In the genomic region with DNA sequence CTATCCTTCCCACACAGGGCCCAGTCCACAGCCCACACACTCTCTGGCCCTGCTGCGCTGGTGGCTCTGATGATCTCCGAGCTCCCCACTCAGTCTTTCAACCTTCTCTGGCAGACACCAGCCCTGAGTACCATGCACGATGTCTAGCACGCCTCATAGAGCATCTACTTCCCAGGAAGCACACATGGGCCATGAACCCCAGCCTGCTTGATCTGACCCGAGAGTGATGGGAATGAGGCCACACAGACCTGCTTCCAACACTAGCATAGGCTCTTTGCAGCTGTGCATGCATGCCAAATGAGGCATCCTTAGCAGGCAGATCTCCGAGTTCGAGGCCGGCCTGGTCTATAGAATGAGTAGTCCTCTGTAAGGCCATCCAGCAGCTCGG, we compare ENCODE assay signal across 10 mouse cellular contexts. TPM values are rescaled to one million over a fixed set of nuclear protein-coding genes. Genes with fewer than 3 reads are reported as not detected.
A peak's percentile ranks its signal among the peaks of the same experiment; 100 is the strongest.
DNase-seq lines count a peak whose midpoint lies in the region; ATAC-seq lines count a peak whose summit lies in the region.
"Had no signal": no experiment of that assay in that cellular context is flagged by ENCODE, and none has a peak within 500 bp of the region (broad histone marks: within the 10 kb centered on the region; RNA-seq: fewer than 3 reads in every experiment).

No protein-coding gene starts in this region.

- 82% methylated on average over 9 of the region's 9 CpGs for WGBS in hindbrain, embryonic 13.5 days
- WGBS in hindbrain, embryonic 11.5 days, result 76% methylated on average over 9 of the region's 9 CpGs
- 87% methylated on average over 9 of the region's 9 CpGs for WGBS in lung, embryonic 16.5 days
- WGBS in embryonic facial prominence, embryonic 10.5 days, result 87% methylated on average over 9 of the region's 9 CpGs
- WGBS in limb, embryonic 10.5 days, result 91% methylated on average over 9 of the region's 9 CpGs

- no peak overlapping the region for H3K4me2 ChIP-seq in hindbrain, embryonic 13.5 days
- no peak overlapping the region for H3K4me2 ChIP-seq in hindbrain, embryonic 11.5 days (replicated peaks; ENCODE audit: low read depth, low read length)
- no peak overlapping the region for H3K4me2 ChIP-seq in lung, embryonic 16.5 days (ENCODE audit: low read depth, low read length)
- H3K4me2 ChIP-seq: limb, embryonic 13.5 days had no signal

- no peaks in the 10 kb centered on the region for H3K27me3 ChIP-seq in hindbrain, embryonic 13.5 days
- H3K27me3 ChIP-seq in hindbrain, embryonic 11.5 days (ENCODE audit: control insufficient read depth, insufficient read depth, low read length), result no peaks in the 10 kb centered on the region
- H3K27me3 ChIP-seq in lung, embryonic 16.5 days (ENCODE audit: control insufficient read depth, insufficient read depth, low read depth, low read length), result no peaks in the 10 kb centered on the region
- no peaks in the 10 kb centered on the region for H3K27me3 ChIP-seq in embryonic facial prominence, embryonic 10.5 days (replicated peaks; ENCODE audit: low read depth, poor library complexity, severe bottlenecking)
- H3K27me3 ChIP-seq in limb, embryonic 10.5 days (ENCODE audit: low read depth, poor library complexity, severe bottlenecking), result no peaks in the 10 kb centered on the region
- H3K27me3 ChIP-seq: CH12.LX; limb, embryonic 13.5 days had no signal

- DNase-seq in hindbrain, embryonic 11.5 days (ENCODE audit: low spot score), result no peak
- DNase-seq in lung, postnatal 14 days, result no peak
- no peak for DNase-seq in embryonic facial prominence, embryonic 10.5 days (ENCODE audit: low spot score)
- DNase-seq in limb, embryonic 10.5 days (ENCODE audit: low spot score), result no peak
- no peak for DNase-seq in ovary, postnatal 10 days (ENCODE audit: low spot score)
- DNase-seq in urinary bladder, postnatal 4 days (ENCODE audit: low spot score in 2 of 2), result no peak

- H3K9ac ChIP-seq in hindbrain, embryonic 13.5 days, result no peak overlapping the region
- H3K9ac ChIP-seq in hindbrain, embryonic 11.5 days (ENCODE audit: low read depth, low read length), result no peak overlapping the region
- no peak overlapping the region for H3K9ac ChIP-seq in lung, embryonic 16.5 days (ENCODE audit: low read length)
- H3K9ac ChIP-seq: limb, embryonic 13.5 days had no signal

- H3K27ac ChIP-seq in hindbrain, embryonic 13.5 days, result peak overlapping the region; percentile 12; the same call in 1 of the 2 replicates
- H3K27ac ChIP-seq in hindbrain, embryonic 11.5 days (ENCODE audit: low read depth, low read length), result no peak overlapping the region
- H3K27ac ChIP-seq in lung, embryonic 16.5 days (ENCODE audit: low read length), result peak overlapping the region; percentile 80
- H3K27ac ChIP-seq in embryonic facial prominence, embryonic 10.5 days (replicated peaks), result peak overlapping the region; percentile 44; the same call in 1 of the 2 replicates
- H3K27ac ChIP-seq in limb, embryonic 10.5 days, result peak overlapping the region; percentile 16; the same call in 1 of the 2 replicates
- H3K27ac ChIP-seq: limb, embryonic 13.5 days had no signal

- no peak overlapping the region for H3K4me3 ChIP-seq in hindbrain, embryonic 13.5 days
- H3K4me3 ChIP-seq in hindbrain, embryonic 11.5 days (ENCODE audit: low read depth, low read length), result no peak overlapping the region
- no peak overlapping the region for H3K4me3 ChIP-seq in lung, embryonic 16.5 days (ENCODE audit: low read length)
- H3K4me3 ChIP-seq in embryonic facial prominence, embryonic 10.5 days, result no peak overlapping the region
- H3K4me3 ChIP-seq in limb, embryonic 10.5 days, result no peak overlapping the region
- H3K4me3 ChIP-seq: limb, embryonic 13.5 days had no signal

- H3K4me1 ChIP-seq in hindbrain, embryonic 13.5 days (replicated peaks), result peaks cover 9% of the 10 kb centered on the region; the same call in 1 of the 2 replicates
- H3K4me1 ChIP-seq in hindbrain, embryonic 11.5 days (replicated peaks; ENCODE audit: control insufficient read depth, insufficient read depth, low read length), result no peaks in the 10 kb centered on the region
- peaks cover 13% of the 10 kb centered on the region for H3K4me1 ChIP-seq in lung, embryonic 16.5 days (replicated peaks; ENCODE audit: control insufficient read depth, insufficient read depth, low read length)
- H3K4me1 ChIP-seq in embryonic facial prominence, embryonic 10.5 days, result peaks cover 17% of the 10 kb centered on the region
- H3K4me1 ChIP-seq in limb, embryonic 10.5 days, result peaks cover 9% of the 10 kb centered on the region

- no peaks in the 10 kb centered on the region for H3K9me3 ChIP-seq in hindbrain, embryonic 13.5 days
- no peaks in the 10 kb centered on the region for H3K9me3 ChIP-seq in hindbrain, embryonic 11.5 days (ENCODE audit: control insufficient read depth, low read length)
- no peaks in the 10 kb centered on the region for H3K9me3 ChIP-seq in lung, embryonic 16.5 days (ENCODE audit: control insufficient read depth, low read length)
- no peaks in the 10 kb centered on the region for H3K9me3 ChIP-seq in embryonic facial prominence, embryonic 10.5 days
- H3K9me3 ChIP-seq in limb, embryonic 10.5 days (replicated peaks), result no peaks in the 10 kb centered on the region
- H3K9me3 ChIP-seq: limb, embryonic 13.5 days had no signal

- ATAC-seq in hindbrain, embryonic 13.5 days (ENCODE audit: low FRiP score), result no peak
- ATAC-seq in hindbrain, embryonic 11.5 days (ENCODE audit: low FRiP score), result no peak
- no peak for ATAC-seq in lung, embryonic 16.5 days (ENCODE audit: low read depth)

- peaks cover 74% of the 10 kb centered on the region for H3K36me3 ChIP-seq in hindbrain, embryonic 13.5 days
- H3K36me3 ChIP-seq in hindbrain, embryonic 11.5 days (ENCODE audit: control insufficient read depth, insufficient read depth, low read length), result peaks cover 6% of the 10 kb centered on the region; the same call in 1 of the 2 replicates
- peaks cover 9% of the 10 kb centered on the region for H3K36me3 ChIP-seq in lung, embryonic 16.5 days (ENCODE audit: control insufficient read depth, insufficient read depth, low read length)
- H3K36me3 ChIP-seq in embryonic facial prominence, embryonic 10.5 days (replicated peaks), result peaks cover 53% of the 10 kb centered on the region
- H3K36me3 ChIP-seq in limb, embryonic 10.5 days, result peaks cover 41% of the 10 kb centered on the region

RNA-seq across cellular contexts. Expression of a gene that starts 45.2 kb away (rescaled TPM):
- 43.8 and 46.7 TPM in 2 replicates for polyA plus RNA-seq in hindbrain, embryonic 13.5 days (2015; fragmentation: Nextera tagmentation; extraction: Ambion mirVana)
- polyA plus RNA-seq in hindbrain, embryonic 11.5 days (2014; fragmentation: Nextera tagmentation; extraction: Ambion mirVana), result 38.6 and 40.1 TPM in 2 replicates
- polyA plus RNA-seq in lung, embryonic 16.5 days (2015; fragmentation: Nextera tagmentation; extraction: Ambion mirVana), result 43.8 and 45.8 TPM in 2 replicates
- polyA plus RNA-seq in embryonic facial prominence, embryonic 10.5 days (2016; fragmentation: Nextera tagmentation; extraction: Ambion mirVana), result 27.2 and 29.1 TPM in 2 replicates
- polyA plus RNA-seq in limb, embryonic 10.5 days (2016; fragmentation: Nextera tagmentation; extraction: Ambion mirVana), result 22.8 and 34.0 TPM in 2 replicates

RNA-seq across cellular contexts. Expression of a gene that starts 53.2 kb away (rescaled TPM):
- 3.0 and 4.4 TPM in 2 replicates for polyA plus RNA-seq in hindbrain, embryonic 13.5 days (2015; fragmentation: Nextera tagmentation; extraction: Ambion mirVana)
- polyA plus RNA-seq in hindbrain, embryonic 11.5 days (2014; fragmentation: Nextera tagmentation; extraction: Ambion mirVana), result 1.7 and 1.8 TPM in 2 replicates
- polyA plus RNA-seq in lung, embryonic 16.5 days (2015; fragmentation: Nextera tagmentation; extraction: Ambion mirVana), result 2.3 and 3.0 TPM in 2 replicates
- 0.34 and 0.77 TPM in 2 replicates for polyA plus RNA-seq in embryonic facial prominence, embryonic 10.5 days (2016; fragmentation: Nextera tagmentation; extraction: Ambion mirVana)
- not detected in 2 replicates for polyA plus RNA-seq in limb, embryonic 10.5 days (2016; fragmentation: Nextera tagmentation; extraction: Ambion mirVana)
